Mouse (Mus musculus): ENCODE measurements around the gene Ccdc92. TPM values are rescaled to one million over a fixed set of nuclear protein-coding genes. Genes with fewer than 3 reads are reported as not detected.

The Ccdc92 gene
- polyA plus RNA-seq, 1 experiment from 2014 or later = 49.0 TPM

DNA sequence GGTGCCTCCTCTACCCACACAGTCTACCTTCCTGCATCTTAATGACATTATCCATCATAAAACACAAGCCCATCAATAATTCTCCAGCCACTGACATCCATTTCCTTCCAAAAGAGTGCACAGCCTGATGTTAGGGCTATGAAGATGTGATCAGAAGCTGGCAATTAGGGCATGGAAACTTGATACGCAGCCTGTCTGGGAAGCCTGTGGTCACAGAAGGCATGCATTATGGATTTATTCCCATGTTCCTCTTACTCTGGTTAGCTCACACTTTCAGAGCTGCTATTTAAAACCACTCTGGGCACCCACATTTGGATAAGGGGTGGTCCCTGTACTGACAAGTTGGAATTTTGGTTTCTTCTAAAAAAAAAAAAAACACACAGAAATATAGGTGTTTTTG is 15.2 kb downstream of the Ccdc92 start:
- H3K27me3 ChIP-seq (ENCODE audit: control insufficient read depth, insufficient read depth, low read length) = no peaks in the 10 kb centered on the region
- H3K27ac ChIP-seq (ENCODE audit: low read depth, low read length) = no peak overlapping the region
- 61% methylated on average over 1 of the region's 1 CpGs for WGBS
- H3K4me3 ChIP-seq (ENCODE audit: low read depth, low read length) = no peak overlapping the region
- no peaks in the 10 kb centered on the region for H3K9me3 ChIP-seq (ENCODE audit: control insufficient read depth, low read length)
- ATAC-seq (ENCODE audit: low read depth) = no peak; the same call in 1 of the 2 replicates
- H3K36me3 ChIP-seq (ENCODE audit: control insufficient read depth, insufficient read depth, low read length) = no peaks in the 10 kb centered on the region
- H3K4me1 ChIP-seq (ENCODE audit: control insufficient read depth, insufficient read depth, low read length) = peaks cover 3% of the 10 kb centered on the region; the same call in 1 of the 2 replicates
- H3K4me2 ChIP-seq (ENCODE audit: low read depth, low read length) = no peak overlapping the region
- H3K9ac ChIP-seq (replicated peaks; ENCODE audit: low read depth, low read length) = no peak overlapping the region

DNA sequence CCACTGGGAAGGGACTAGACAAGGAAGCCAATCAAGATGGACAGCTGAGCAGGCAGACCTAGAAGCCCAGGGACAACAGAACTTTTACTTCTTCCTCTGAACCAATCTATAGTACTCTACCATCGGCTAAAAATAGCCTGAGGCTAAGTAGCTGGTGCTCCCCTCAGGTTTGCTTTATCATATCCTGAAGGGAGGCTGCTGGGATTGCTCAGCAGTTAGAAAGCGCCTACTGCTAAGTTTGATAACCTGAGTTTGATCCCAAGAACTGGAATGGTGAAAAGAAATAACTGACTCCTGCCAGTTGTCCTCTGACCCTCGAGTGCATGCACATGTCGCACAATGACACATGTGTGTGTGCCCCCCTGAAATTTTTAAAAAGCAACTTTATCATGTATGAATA is 17.3 kb downstream of the Ccdc92 start:
- Histone ChIP-seq H3K27ac (ENCODE audit: low read depth, low read length) (no peak overlapping the region), H3K9me3 (ENCODE audit: control insufficient read depth, low read length) (no peaks in the 10 kb centered on the region), H3K36me3 (ENCODE audit: control insufficient read depth, insufficient read depth, low read length) (no peaks in the 10 kb centered on the region), H3K4me1 (ENCODE audit: control insufficient read depth, insufficient read depth, low read length) (peaks cover 3% of the 10 kb centered on the region; the same call in 1 of the 2 replicates), H3K9ac (replicated peaks; ENCODE audit: low read depth, low read length) (no peak overlapping the region), H3K4me2 (ENCODE audit: low read depth, low read length) (no peak overlapping the region), H3K27me3 (ENCODE audit: control insufficient read depth, insufficient read depth, low read length) (no peaks in the 10 kb centered on the region), H3K4me3 (ENCODE audit: low read depth, low read length) (no peak overlapping the region)
- 85% methylated on average over 4 of the region's 4 CpGs for WGBS
- ATAC-seq (ENCODE audit: low read depth) = no peak

DNA sequence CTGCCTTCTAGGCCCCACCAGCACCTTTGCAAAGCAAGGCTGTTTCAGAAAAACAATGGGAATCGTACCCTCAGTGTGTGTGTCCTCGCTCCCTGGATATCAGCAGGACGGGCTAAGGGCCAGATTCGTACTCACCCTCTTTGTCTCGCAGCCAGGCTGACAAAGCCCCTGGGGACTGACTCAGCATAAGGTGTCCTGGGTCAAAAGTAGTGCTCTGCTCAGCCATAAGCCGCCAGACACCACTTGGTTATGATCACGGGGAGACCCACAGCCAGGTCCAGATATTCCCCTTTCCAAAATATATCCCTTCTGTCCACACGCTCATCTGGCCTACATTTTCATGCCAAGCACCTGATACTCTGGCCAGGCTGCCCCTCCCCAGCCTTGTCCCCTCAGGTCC is 18.8 kb downstream of the Ccdc92 start:
- WGBS = 53% methylated on average over 8 of the region's 8 CpGs
- ATAC-seq (ENCODE audit: low read depth) = no peak
- H3K4me2 ChIP-seq (ENCODE audit: low read depth, low read length) = no peak overlapping the region
- H3K9me3 ChIP-seq (ENCODE audit: control insufficient read depth, low read length) = no peaks in the 10 kb centered on the region
- 0 out of 2 replicates have a peak, but pooled peaks cover 1% of the 10 kb centered on the region for H3K36me3 ChIP-seq (ENCODE audit: control insufficient read depth, insufficient read depth, low read length)
- peaks cover 3% of the 10 kb centered on the region; the same call in 1 of the 2 replicates for H3K4me1 ChIP-seq (ENCODE audit: control insufficient read depth, insufficient read depth, low read length)
- H3K9ac ChIP-seq (replicated peaks; ENCODE audit: low read depth, low read length) = no peak overlapping the region
- no peaks in the 10 kb centered on the region for H3K27me3 ChIP-seq (ENCODE audit: control insufficient read depth, insufficient read depth, low read length)
- H3K4me3 ChIP-seq (ENCODE audit: low read depth, low read length) = no peak overlapping the region
- 0 out of 2 replicates have a peak overlapping the region, but pooled peaks have one; percentile 0 for H3K27ac ChIP-seq (ENCODE audit: low read depth, low read length)

DNA sequence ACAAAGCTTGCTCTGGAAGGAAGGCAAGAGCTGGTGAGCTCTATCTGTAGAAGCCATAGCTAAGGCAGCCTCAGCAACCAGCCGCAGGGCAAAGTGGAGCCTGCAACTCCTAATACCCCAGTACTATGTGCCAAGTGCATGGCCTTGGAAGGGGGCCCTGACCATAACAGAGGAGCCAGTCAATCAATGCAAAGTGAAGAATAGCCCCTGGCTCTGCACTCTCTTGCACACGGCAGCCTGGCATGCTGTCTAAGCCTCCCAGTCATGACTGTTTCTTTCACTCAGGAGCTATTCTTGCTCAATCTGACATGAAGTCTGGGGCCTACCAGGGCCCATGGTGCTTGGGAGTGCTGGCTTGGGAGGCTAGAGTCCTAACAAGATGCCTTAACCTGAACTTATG is 21.6 kb downstream of the Ccdc92 start:
- Histone ChIP-seq H3K27ac (ENCODE audit: low read depth, low read length) (no peak overlapping the region), H3K9ac (replicated peaks; ENCODE audit: low read depth, low read length) (no peak overlapping the region), H3K36me3 (ENCODE audit: control insufficient read depth, insufficient read depth, low read length) (peaks cover 6% of the 10 kb centered on the region), H3K27me3 (ENCODE audit: control insufficient read depth, insufficient read depth, low read length) (no peaks in the 10 kb centered on the region), H3K4me2 (ENCODE audit: low read depth, low read length) (no peak overlapping the region), H3K4me1 (ENCODE audit: control insufficient read depth, insufficient read depth, low read length) (peaks cover 3% of the 10 kb centered on the region; the same call in 1 of the 2 replicates), H3K4me3 (ENCODE audit: low read depth, low read length) (no peak overlapping the region), H3K9me3 (ENCODE audit: control insufficient read depth, low read length) (no peaks in the 10 kb centered on the region)
- ATAC-seq (ENCODE audit: low read depth) = no peak
- WGBS = 69% methylated on average over 2 of the region's 2 CpGs

DNA sequence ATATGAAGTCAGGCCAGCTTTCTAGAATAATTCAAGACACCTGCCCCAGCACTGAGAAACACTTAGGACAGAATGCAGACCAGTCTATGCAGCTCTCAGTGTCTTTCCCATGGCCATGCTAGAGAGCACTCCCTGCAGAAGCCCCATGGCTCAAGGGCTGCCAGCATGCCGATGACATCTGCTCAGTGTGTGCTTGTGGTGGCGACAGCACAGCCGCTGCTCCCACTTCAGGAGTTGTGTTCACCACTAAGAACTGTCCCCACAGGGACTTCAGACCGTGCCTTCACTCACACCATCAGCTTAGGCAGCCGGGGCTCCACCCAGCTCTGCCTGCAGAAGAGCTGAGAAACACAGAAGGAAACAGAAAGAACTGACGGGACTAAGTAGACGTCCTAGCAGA is 22.0 kb downstream of the Ccdc92 start:
- 77% methylated on average over 7 of the region's 7 CpGs for WGBS
- no peaks in the 10 kb centered on the region for H3K27me3 ChIP-seq (ENCODE audit: control insufficient read depth, insufficient read depth, low read length)
- H3K9ac ChIP-seq (replicated peaks; ENCODE audit: low read depth, low read length) = no peak overlapping the region
- peaks cover 10% of the 10 kb centered on the region for H3K36me3 ChIP-seq (ENCODE audit: control insufficient read depth, insufficient read depth, low read length)
- H3K9me3 ChIP-seq (ENCODE audit: control insufficient read depth, low read length) = no peaks in the 10 kb centered on the region
- H3K4me2 ChIP-seq (ENCODE audit: low read depth, low read length) = no peak overlapping the region
- H3K4me1 ChIP-seq (ENCODE audit: control insufficient read depth, insufficient read depth, low read length) = peaks cover 3% of the 10 kb centered on the region; the same call in 1 of the 2 replicates
- no peak overlapping the region for H3K4me3 ChIP-seq (ENCODE audit: low read depth, low read length)
- no peak overlapping the region for H3K27ac ChIP-seq (ENCODE audit: low read depth, low read length)
- ATAC-seq (ENCODE audit: low read depth) = no peak

DNA sequence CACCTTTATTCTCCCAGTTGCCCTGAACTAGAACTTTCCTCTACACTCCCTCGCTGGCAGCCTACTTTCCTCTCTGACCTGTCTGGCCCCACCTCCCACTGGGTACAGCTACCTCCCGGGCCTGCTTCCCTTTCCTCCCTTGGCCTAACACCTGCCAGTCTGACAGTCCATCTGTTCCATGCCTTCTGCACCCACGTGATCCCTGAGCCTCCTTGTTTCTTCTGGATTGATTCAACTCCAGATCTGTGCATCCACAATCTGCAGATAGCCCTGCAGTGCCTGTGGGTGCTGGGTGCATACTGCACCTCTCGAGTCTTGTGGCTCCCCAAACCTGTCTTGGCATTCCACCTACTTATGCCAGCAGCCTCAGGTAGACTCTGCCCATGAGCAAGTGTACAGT is 25.6 kb downstream of the Ccdc92 start:
- Histone ChIP-seq H3K27ac (ENCODE audit: low read depth, low read length) (no peak overlapping the region), H3K9me3 (ENCODE audit: control insufficient read depth, low read length) (no peaks in the 10 kb centered on the region), H3K4me3 (ENCODE audit: low read depth, low read length) (no peak overlapping the region), H3K4me1 (ENCODE audit: control insufficient read depth, insufficient read depth, low read length) (no peaks in the 10 kb centered on the region), H3K27me3 (ENCODE audit: control insufficient read depth, insufficient read depth, low read length) (no peaks in the 10 kb centered on the region), H3K9ac (replicated peaks; ENCODE audit: low read depth, low read length) (no peak overlapping the region), H3K36me3 (ENCODE audit: control insufficient read depth, insufficient read depth, low read length) (peaks cover 17% of the 10 kb centered on the region), H3K4me2 (ENCODE audit: low read depth, low read length) (no peak overlapping the region)
- no peak for ATAC-seq (ENCODE audit: low read depth)
- 81% methylated on average over 4 of the region's 4 CpGs for WGBS

DNA sequence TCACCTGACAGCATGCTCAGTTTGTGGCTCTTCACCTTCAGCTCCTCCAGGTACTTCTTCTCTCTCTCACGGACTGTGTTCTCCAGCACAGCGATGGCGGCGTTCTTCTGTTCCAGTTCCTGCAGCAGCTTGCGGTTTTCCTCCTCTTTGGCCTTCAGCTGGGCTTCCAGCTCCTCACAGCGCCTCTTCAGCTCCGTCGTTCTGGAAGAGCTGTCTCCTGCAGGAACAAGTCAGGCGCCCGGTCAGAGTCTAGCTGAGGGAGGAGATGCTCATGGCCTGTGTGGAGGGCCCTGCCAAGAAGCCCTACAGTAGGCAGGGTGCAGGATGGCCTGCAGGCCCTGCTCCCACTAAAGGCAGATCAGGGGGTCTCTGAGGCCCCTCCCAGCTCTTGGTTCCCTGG is 26.1 kb downstream of the Ccdc92 start:
- peaks cover 17% of the 10 kb centered on the region for H3K36me3 ChIP-seq (ENCODE audit: control insufficient read depth, insufficient read depth, low read length)
- H3K9ac ChIP-seq (replicated peaks; ENCODE audit: low read depth, low read length) = no peak overlapping the region
- no peak overlapping the region for H3K4me2 ChIP-seq (ENCODE audit: low read depth, low read length)
- H3K9me3 ChIP-seq (ENCODE audit: control insufficient read depth, low read length) = no peaks in the 10 kb centered on the region
- WGBS = 90% methylated on average over 10 of the region's 10 CpGs
- H3K27ac ChIP-seq (ENCODE audit: low read depth, low read length) = no peak overlapping the region
- H3K4me3 ChIP-seq (ENCODE audit: low read depth, low read length) = no peak overlapping the region
- no peaks in the 10 kb centered on the region for H3K27me3 ChIP-seq (ENCODE audit: control insufficient read depth, insufficient read depth, low read length)
- no peak for ATAC-seq (ENCODE audit: low read depth)
- no peaks in the 10 kb centered on the region for H3K4me1 ChIP-seq (ENCODE audit: control insufficient read depth, insufficient read depth, low read length)

DNA sequence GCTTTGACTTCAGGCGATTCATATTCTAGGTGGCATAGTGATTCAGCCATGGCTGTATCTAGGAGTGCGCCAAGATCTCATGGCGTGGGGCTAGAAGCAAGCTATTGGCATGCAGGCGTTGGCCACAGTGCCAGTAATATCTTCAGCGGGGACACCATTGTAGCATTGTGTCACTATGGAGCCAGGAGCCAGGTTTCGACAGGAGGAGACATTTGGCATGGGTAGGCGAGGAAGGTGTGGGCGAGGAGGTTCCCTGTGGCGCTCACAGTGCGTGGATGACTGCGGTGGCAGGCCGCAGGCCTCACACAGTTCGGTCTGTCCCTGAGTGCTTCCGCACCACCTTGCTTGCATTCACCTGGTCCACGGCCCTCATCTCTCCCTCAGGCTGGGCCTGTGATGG is 27.0 kb downstream of the Ccdc92 start:
- H3K27me3 ChIP-seq (ENCODE audit: control insufficient read depth, insufficient read depth, low read length) = no peaks in the 10 kb centered on the region
- H3K4me2 ChIP-seq (ENCODE audit: low read depth, low read length) = no peak overlapping the region
- no peak overlapping the region for H3K4me3 ChIP-seq (ENCODE audit: low read depth, low read length)
- H3K4me1 ChIP-seq (ENCODE audit: control insufficient read depth, insufficient read depth, low read length) = no peaks in the 10 kb centered on the region
- no peak for ATAC-seq (ENCODE audit: low read depth)
- H3K9ac ChIP-seq (replicated peaks; ENCODE audit: low read depth, low read length) = no peak overlapping the region
- peaks cover 17% of the 10 kb centered on the region for H3K36me3 ChIP-seq (ENCODE audit: control insufficient read depth, insufficient read depth, low read length)
- H3K27ac ChIP-seq (ENCODE audit: low read depth, low read length) = no peak overlapping the region
- H3K9me3 ChIP-seq (ENCODE audit: control insufficient read depth, low read length) = no peaks in the 10 kb centered on the region
- 95% methylated on average over 15 of the region's 15 CpGs for whole genome bisulfite sequencing

DNA sequence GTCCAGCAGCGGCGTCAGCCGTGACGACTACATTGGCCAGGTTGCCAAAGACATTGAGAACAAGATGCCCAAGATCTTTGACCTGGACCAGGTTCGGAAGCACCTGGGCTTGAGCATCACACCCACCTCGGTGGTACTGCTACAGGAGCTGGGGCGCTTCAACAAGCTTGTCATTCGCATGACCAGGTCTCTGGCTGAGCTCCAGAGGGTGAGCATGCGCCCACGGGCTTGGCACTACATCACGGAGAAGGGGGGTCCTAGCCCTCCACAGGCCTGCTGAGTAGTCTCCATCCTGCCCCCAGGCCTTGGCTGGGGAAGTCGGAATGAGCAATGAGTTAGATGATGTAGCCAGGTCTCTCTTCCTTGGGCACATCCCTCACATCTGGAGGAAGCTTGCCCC is 31.9 kb downstream of the Ccdc92 start:
- 92% methylated on average over 12 of the region's 12 CpGs for WGBS
- Histone ChIP-seq H3K4me3 (ENCODE audit: low read depth, low read length) (no peak overlapping the region), H3K9ac (replicated peaks; ENCODE audit: low read depth, low read length) (no peak overlapping the region), H3K9me3 (ENCODE audit: control insufficient read depth, low read length) (no peaks in the 10 kb centered on the region), H3K4me2 (ENCODE audit: low read depth, low read length) (no peak overlapping the region), H3K27me3 (ENCODE audit: control insufficient read depth, insufficient read depth, low read length) (no peaks in the 10 kb centered on the region), H3K27ac (ENCODE audit: low read depth, low read length) (no peak overlapping the region), H3K36me3 (ENCODE audit: control insufficient read depth, insufficient read depth, low read length) (peaks cover 8% of the 10 kb centered on the region), H3K4me1 (ENCODE audit: control insufficient read depth, insufficient read depth, low read length) (no peaks in the 10 kb centered on the region)
- ATAC-seq (ENCODE audit: low read depth) = no peak

All from neural tube, embryonic 14.5 days (tissue).